Mouse (Mus musculus) embryonic fibroblast, embryonic 13.5 days (primary cell): ENCODE measurements around the gene Frem1.

Experiments used
- CTCF ChIP-seq: IDR thresholded peaks from 2 replicates; pipeline ENCODE4 v1.5.1; 2011; ENCODE audit warnings: mild to moderate bottlenecking, control low read depth, low read length, moderate library complexity, borderline replicate concordance; ENCODE audit not compliant: insufficient read depth
- POLR2A ChIP-seq: IDR thresholded peaks from 2 replicates; pipeline ENCODE4 v1.6.1; 2011; ENCODE audit warnings: low read depth, mild to moderate bottlenecking, control low read depth, low read length, moderate library complexity

- TF ChIP-seq CTCF = no peak
- no peak for TF ChIP-seq POLR2A
These were observed 175.5 kb downstream of the Frem1 start for GRCm38 (mm10) chr4:82876656-82877055.
